Mouse (Mus musculus) olfactory bulb, adult 2 months (tissue): Measurements from ENCODE around the gene Atp6ap1. TPM values are rescaled to one million over a fixed set of nuclear protein-coding genes. Genes with fewer than 3 reads are reported as not detected.
A peak's percentile ranks its signal among the peaks of the same experiment; 100 is the strongest.

ENCODE experiments used
- H3K27ac ChIP-seq: fragments of 200-500 bp; 2 replicates; pipeline ENCODE4 v1.5.1; 2012; ENCODE audit warnings: low read depth, low read length; ENCODE audit not compliant: insufficient read depth
- H3K4me1 ChIP-seq: fragments of 200-500 bp; 2 replicates; pipeline ENCODE4 v1.6.1; 2012; ENCODE audit warnings: low read length; ENCODE audit not compliant: control insufficient read depth, insufficient read depth
- H3K4me3 ChIP-seq: fragments of 200-500 bp; 2 replicates; pipeline ENCODE4 v1.5.1; 2012; ENCODE audit warnings: mild to moderate bottlenecking, low read depth, low read length, moderate library complexity; ENCODE audit not compliant: insufficient read depth
- CTCF ChIP-seq: fragments of 200-500 bp; IDR thresholded peaks from 2 replicates; pipeline ENCODE4 v1.5.1; 2012; ENCODE audit warnings: low read depth, mild to moderate bottlenecking, low read length, moderate library complexity; ENCODE audit not compliant: insufficient read depth
- POLR2A ChIP-seq: fragments of 200-500 bp; IDR thresholded peaks from 2 replicates; pipeline ENCODE4 v1.6.1; 2012; ENCODE audit warnings: mild to moderate bottlenecking, low read depth, low read length, moderate library complexity; ENCODE audit not compliant: insufficient read depth
- WGBS: fragments of 180-500 bp; shearing (Covaris S2); methylation state at CpG from one replicate; pipeline ENCODE4 v1.1.7; 2018; 5-methylcytosine and 5-hydroxymethylcytosine counted together
- polyA plus RNA-seq: library from polyadenylated mRNA; stranded (reverse); fragments of >200 nt; gene quantifications from 2 replicates; pipeline ENCODE4 v1.2.4, GENCODE M21; 2012; ENCODE audit warnings: low replicate concordance; ENCODE audit not compliant: missing spikeins, insufficient read depth, insufficient read length

The Atp6ap1 gene
- 501 and 1,287 TPM in 2 replicates for polyA plus RNA-seq

DNA sequence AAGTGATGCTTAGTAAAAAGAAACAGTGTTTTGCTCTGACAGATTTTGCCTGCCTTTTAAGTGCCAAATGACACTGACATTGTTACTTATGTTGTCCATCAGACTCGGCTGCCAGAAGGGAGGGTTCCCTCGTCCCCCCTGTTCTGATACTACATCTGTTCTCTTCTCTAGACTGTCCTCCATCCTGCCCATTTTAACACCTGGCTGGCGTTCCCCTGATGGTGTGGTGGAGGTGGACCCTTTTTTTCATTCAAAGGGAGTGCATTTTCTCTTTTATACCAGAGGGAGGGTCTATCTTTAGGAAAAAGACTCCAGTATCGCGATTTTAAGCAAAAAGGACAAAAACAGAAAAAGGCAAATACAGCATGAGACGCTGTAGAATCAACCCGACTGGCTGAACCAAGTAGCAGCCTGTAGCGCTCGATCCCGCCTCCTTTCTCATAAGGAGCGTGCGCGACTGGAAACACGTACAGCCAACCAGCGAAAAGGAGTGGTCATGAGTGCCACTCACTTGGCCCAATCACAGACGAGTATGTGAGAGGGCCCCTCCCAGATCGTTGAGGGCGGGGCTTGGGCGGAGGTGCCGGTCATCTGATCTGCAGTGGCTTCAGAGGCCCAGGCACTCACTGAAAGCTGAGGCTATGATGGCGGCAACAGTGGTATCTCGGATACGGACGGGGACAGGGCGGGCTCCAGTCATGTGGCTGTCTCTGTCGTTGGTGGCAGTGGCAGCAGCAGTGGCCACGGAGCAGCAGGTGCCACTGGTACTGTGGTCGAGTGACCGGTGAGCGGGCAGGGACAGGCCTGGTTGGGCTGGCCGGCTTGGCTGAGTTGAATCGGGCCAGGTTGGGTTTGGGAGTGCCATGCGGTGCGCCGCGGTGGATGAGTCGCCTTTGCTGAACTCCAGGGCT is at the start of gene Atp6ap1:
Gene Atp6ap1, plus strand, starts transcription at position 560 of the 911 bp plus-strand sequence.
- Histone ChIP-seq H3K27ac (peak within 1 kb of the TSS; percentile 62; the same call in 1 of the 2 replicates), H3K4me3 (peak within 1 kb of the TSS; percentile 77), H3K4me1 (no peaks in the 10 kb centered on the region)
- 12% methylated on average over 36 of the region's 37 CpGs for WGBS
- TF ChIP-seq POLR2A (peak; percentile 59; the same call in 1 of the 2 replicates), CTCF (no peak)

DNA sequence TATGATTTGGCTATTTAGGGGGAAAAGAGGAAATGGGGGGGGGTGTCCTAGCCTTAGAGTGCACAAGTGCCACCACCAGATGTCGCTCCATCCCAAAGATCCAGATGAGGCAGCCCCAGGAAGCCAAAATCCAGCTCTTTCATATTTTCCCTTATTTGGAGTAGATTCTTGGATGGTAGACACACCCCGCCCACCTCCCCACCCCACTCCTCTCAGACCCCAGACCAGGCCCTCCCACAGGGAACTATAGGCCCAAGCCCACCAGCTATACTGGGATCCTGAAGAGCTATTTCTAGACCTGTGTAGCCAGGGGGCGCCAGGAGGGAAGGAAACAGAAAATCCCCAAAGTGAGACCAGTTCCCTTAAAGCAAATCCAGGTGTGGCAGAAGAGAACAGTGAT is 48.2 kb upstream of the Atp6ap1 start:
- Histone ChIP-seq H3K27ac (no peak overlapping the region), H3K4me3 (no peak overlapping the region; the same call in 1 of the 2 replicates)
- WGBS: 7% methylated on average over 3 of the region's 3 CpGs

DNA sequence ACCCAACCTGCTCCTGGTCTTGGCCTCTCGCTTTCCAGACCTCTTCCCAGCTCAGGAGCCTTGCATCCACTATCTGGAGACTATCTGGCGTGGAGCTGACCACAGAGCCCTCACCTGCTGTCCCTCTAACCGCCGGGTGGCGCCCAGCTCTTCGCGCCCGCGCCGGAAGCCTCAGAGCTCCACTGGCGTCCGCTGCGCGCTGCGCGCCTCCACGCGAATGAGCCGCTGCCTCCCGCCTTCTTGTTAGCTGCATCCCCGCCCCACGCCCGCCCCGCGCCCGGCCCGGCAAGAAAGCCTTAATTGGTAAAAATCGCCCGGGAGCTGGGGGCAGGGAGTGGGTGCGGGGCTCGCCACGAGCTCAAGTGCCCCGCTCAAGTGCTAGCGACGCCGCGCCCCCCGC is 47.3 kb upstream of the Atp6ap1 start, which contains the start of gene Flna:
Gene Flna, minus strand, starts transcription at position 206 of the 400 bp plus-strand sequence.
- Histone ChIP-seq H3K4me3 (peak within 1 kb of the TSS; percentile 60), H3K4me1 (peaks cover 4% of the 10 kb centered on the region; the same call in 1 of the 2 replicates), H3K27ac (0 out of 2 replicates have a peak within 1 kb of the TSS, but pooled peaks have one; percentile 44)
- WGBS: 23% methylated on average over 38 of the region's 38 CpGs
- TF ChIP-seq CTCF (no peak), POLR2A (no peak)

More for the DNA sequence above, 48.2 kb upstream of the Atp6ap1 start:
- H3K4me1 ChIP-seq: peaks cover 7% of the 10 kb centered on the region; the same call in 1 of the 2 replicates
- TF ChIP-seq CTCF: 0 out of 2 replicates have a peak, but pooled peaks have one; percentile 17
- TF ChIP-seq POLR2A: no peak

DNA sequence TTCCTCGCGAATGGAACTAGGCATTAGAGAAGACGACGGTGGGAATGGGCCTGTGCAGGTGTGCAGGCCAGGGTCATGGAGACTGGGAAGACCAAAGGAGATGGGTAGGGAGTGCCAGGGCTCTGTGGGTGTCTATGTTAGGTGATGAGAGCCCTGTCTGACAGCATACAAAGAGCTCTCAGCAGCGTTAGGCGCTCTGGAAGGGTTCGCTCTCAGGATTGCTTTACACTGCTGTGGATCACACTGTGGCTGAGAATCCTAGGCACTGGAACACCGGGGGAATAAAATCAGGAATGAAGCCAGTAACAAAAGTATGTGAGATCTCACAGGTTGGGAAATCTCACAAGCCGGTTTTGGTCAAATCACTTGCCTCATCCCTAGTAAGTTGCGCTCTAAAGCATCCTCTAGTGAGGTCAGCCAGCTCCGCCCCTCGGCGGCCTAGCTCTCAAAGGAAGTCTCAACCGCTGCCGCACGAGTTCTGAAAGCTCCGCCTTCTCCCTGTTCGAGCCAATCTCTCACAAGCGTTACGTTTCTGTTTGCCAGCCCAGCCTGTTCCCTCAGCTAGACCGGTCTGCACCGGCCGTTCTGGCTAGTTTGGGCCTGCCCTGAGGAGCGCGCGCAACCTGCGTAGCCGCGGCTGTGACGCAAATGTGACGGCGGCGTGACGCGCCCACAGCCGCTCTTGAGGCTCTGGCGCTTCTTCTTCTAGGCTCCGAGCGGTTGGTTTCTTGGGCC is 42.6 kb upstream of the Atp6ap1 start, which contains the start of gene Emd:
Gene Emd, plus strand, starts transcription at position 535 of the 735 bp plus-strand sequence.
- Histone ChIP-seq H3K4me1 (peaks cover 5% of the 10 kb centered on the region), H3K27ac (peak within 1 kb of the TSS; percentile 100), H3K4me3 (peak within 1 kb of the TSS; percentile 97)
- WGBS: 21% methylated on average over 39 of the region's 39 CpGs
- peak; percentile 66 for TF ChIP-seq POLR2A
- no peak for TF ChIP-seq CTCF

DNA sequence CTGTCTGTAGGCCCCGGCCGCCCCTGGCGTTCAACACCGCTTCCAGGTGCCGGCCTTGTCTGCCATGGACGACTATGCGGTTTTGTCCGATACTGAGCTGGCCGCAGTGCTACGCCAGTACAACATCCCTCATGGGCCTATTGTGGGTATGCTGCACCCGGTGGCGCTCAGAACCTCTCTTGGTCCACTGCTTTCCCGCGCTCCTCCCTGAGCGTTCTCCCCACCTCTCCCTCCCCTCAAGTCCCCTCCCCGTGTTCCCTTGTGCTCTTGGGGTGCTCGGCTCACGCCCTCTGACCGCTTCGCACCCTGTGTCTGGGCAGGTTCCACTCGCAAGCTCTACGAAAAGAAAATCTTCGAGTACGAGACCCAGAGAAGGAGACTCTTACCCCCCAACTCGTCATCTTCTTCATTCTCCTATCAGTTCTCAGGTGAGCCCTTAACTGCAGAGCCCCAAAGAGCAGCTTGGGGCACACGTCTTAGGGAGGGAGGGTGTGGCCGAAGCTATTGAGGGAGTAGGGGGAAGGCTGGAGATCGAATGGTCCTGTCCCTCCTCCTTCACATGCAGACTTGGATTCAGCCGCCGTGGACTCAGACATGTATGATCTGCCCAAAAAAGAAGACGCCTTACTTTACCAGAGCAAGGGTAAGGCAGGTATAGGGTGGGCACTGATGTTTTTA is 41.9 kb upstream of the Atp6ap1 start:
- Histone ChIP-seq H3K27ac (peak overlapping the region; percentile 100), H3K4me1 (peaks cover 5% of the 10 kb centered on the region), H3K4me3 (peak overlapping the region; percentile 97)
- WGBS: 15% methylated on average over 31 of the region's 31 CpGs
- TF ChIP-seq POLR2A (no peak), CTCF (no peak)

DNA sequence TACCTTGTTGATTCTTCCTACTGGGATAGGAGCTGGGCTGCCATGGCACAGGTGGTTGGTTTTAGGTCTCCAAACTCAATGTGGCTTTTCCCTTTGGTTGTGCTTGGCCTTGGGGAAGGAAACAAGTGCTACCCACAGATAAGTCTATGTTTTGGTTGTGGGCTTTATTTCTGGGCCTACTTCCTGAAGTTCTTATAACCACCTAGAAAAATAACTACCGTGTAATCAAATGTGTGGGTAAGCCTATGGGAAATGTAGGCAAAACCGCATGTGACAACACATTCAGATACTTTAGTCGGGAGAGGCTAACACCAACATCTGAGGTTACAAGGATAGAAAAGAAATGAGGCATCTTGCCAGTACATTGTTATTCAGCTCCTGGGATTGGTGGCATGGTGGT is 39.2 kb upstream of the Atp6ap1 start:
- H3K27ac ChIP-seq: no peak overlapping the region

DNA sequence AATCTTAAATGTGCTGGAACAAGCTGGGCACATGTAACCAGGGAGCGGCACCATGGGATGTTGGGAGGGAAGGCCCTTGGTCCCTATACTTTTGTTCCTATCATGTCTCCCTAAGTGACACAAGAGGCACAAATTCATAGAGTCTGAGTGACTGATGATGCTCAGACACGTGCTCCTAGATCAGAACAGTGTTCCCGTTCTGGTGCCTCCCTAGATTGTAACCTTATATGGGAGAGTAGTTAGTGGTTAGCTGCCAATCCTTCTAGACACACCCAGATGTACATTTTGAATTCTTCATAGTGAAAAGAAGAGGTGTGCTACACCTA is 27.2 kb upstream of the Atp6ap1 start:
- WGBS: 15% methylated on average over 3 of the region's 3 CpGs
- H3K4me3 ChIP-seq: peak overlapping the region; percentile 61
- TF ChIP-seq POLR2A (no peak), CTCF (no peak)
- H3K4me1 ChIP-seq: no peaks in the 10 kb centered on the region
- peak overlapping the region; percentile 100 for H3K27ac ChIP-seq

More for the DNA sequence above, 39.2 kb upstream of the Atp6ap1 start:
- Histone ChIP-seq H3K4me3 (no peak overlapping the region), H3K4me1 (peaks cover 5% of the 10 kb centered on the region)
- 93% methylated on average over 3 of the region's 3 CpGs for WGBS
- TF ChIP-seq POLR2A (no peak), CTCF (no peak)
